Mouse (Mus musculus): ENCODE measurements around the gene Pou5f1. TPM values are rescaled to one million over a fixed set of nuclear protein-coding genes. Genes with fewer than 3 reads are reported as not detected.
"Not testable (repeated sequence)": the region's sequence is repeated elsewhere in the genome, so short reads cannot be mapped to it uniquely, and the experiment has no call there.

Gene Pou5f1
- polyA plus RNA-seq (2014; fragmentation: Nextera tagmentation; extraction: Ambion mirVana), result not detected in 2 replicates

- Histone ChIP-seq H3K4me1 (replicated peaks; ENCODE audit: control insufficient read depth, insufficient read depth, low read length) (no peaks in the 10 kb centered on the region), H3K36me3 (ENCODE audit: control insufficient read depth, insufficient read depth, low read length) (no peaks in the 10 kb centered on the region), H3K27ac (ENCODE audit: low read depth, low read length) (no peak within 1 kb of the TSS), H3K4me2 (replicated peaks; ENCODE audit: low read depth, low read length) (no peak within 1 kb of the TSS), H3K4me3 (ENCODE audit: low read depth, low read length) (no peak within 1 kb of the TSS), H3K9me3 (ENCODE audit: control insufficient read depth, low read length) (no peaks in the 10 kb centered on the region), H3K27me3 (ENCODE audit: control insufficient read depth, insufficient read depth, low read length) (peaks cover 32% of the 10 kb centered on the region), H3K9ac (ENCODE audit: low read depth, low read length) (no peak within 1 kb of the TSS)
- 22% methylated on average over 13 of the region's 13 CpGs for WGBS
- DNase-seq (ENCODE audit: low spot score) (no peak), ATAC-seq (ENCODE audit: low FRiP score) (no peak)
Observed at GRCm38 (mm10) chr17:35505776-35506175, at the start of gene Pou5f1. Gene Pou5f1 (plus strand): TSS chr17:35506018.

GRCm38 (mm10) chr17:35458247-35458646 lies 47.6 kb upstream of the Pou5f1 start:
- H3K36me3 ChIP-seq (ENCODE audit: control insufficient read depth, insufficient read depth, low read length); H3K9ac ChIP-seq (ENCODE audit: low read depth, low read length); H3K27me3 ChIP-seq (ENCODE audit: control insufficient read depth, insufficient read depth, low read length); ATAC-seq (ENCODE audit: low FRiP score); DNase-seq (ENCODE audit: low spot score); H3K27ac ChIP-seq (ENCODE audit: low read depth, low read length); H3K4me3 ChIP-seq (ENCODE audit: low read depth, low read length); H3K9me3 ChIP-seq (ENCODE audit: control insufficient read depth, low read length); H3K4me2 ChIP-seq (replicated peaks; ENCODE audit: low read depth, low read length); H3K4me1 ChIP-seq (replicated peaks; ENCODE audit: control insufficient read depth, insufficient read depth, low read length): not testable (repeated sequence)
- WGBS, result no CpG with 5 or more reads among the region's 1 CpGs

GRCm38 (mm10) chr17:35460513-35461341 lies 45.1 kb upstream of the Pou5f1 start:
- no CpG with 5 or more reads among the region's 9 CpGs for WGBS
- H3K4me3 ChIP-seq (ENCODE audit: low read depth, low read length); H3K9ac ChIP-seq (ENCODE audit: low read depth, low read length); ATAC-seq (ENCODE audit: low FRiP score); DNase-seq (ENCODE audit: low spot score); H3K27ac ChIP-seq (ENCODE audit: low read depth, low read length); H3K4me1 ChIP-seq (replicated peaks; ENCODE audit: control insufficient read depth, insufficient read depth, low read length); H3K9me3 ChIP-seq (ENCODE audit: control insufficient read depth, low read length); H3K4me2 ChIP-seq (replicated peaks; ENCODE audit: low read depth, low read length); H3K27me3 ChIP-seq (ENCODE audit: control insufficient read depth, insufficient read depth, low read length); H3K36me3 ChIP-seq (ENCODE audit: control insufficient read depth, insufficient read depth, low read length): not testable (repeated sequence)

GRCm38 (mm10) chr17:35465651-35466050 lies 40.2 kb upstream of the Pou5f1 start:
- peaks cover 18% of the 10 kb centered on the region for H3K27me3 ChIP-seq (ENCODE audit: control insufficient read depth, insufficient read depth, low read length)
- H3K4me2 ChIP-seq (replicated peaks; ENCODE audit: low read depth, low read length); ATAC-seq (ENCODE audit: low FRiP score); H3K27ac ChIP-seq (ENCODE audit: low read depth, low read length); H3K9ac ChIP-seq (ENCODE audit: low read depth, low read length); H3K9me3 ChIP-seq (ENCODE audit: control insufficient read depth, low read length); H3K36me3 ChIP-seq (ENCODE audit: control insufficient read depth, insufficient read depth, low read length); H3K4me1 ChIP-seq (replicated peaks; ENCODE audit: control insufficient read depth, insufficient read depth, low read length); H3K4me3 ChIP-seq (ENCODE audit: low read depth, low read length): not testable (repeated sequence)
- peak; percentile 77 for DNase-seq (ENCODE audit: low spot score)
- WGBS, result 10% methylated on average over 8 of the region's 8 CpGs

- 68% methylated on average over 3 of the region's 3 CpGs for WGBS
- peaks cover 21% of the 10 kb centered on the region for H3K27me3 ChIP-seq (ENCODE audit: control insufficient read depth, insufficient read depth, low read length)
- not testable (repeated sequence) for H3K4me1 ChIP-seq (replicated peaks; ENCODE audit: control insufficient read depth, insufficient read depth, low read length); H3K9me3 ChIP-seq (ENCODE audit: control insufficient read depth, low read length); ATAC-seq (ENCODE audit: low FRiP score); DNase-seq (ENCODE audit: low spot score); H3K9ac ChIP-seq (ENCODE audit: low read depth, low read length); H3K4me2 ChIP-seq (replicated peaks; ENCODE audit: low read depth, low read length); H3K4me3 ChIP-seq (ENCODE audit: low read depth, low read length); H3K27ac ChIP-seq (ENCODE audit: low read depth, low read length); H3K36me3 ChIP-seq (ENCODE audit: control insufficient read depth, insufficient read depth, low read length)
Observed at GRCm38 (mm10) chr17:35468936-35469335, 36.9 kb upstream of the Pou5f1 start.

GRCm38 (mm10) chr17:35469842-35470751 lies 35.7 kb upstream of the Pou5f1 start, which contains the start of gene H2-Q10:
Gene H2-Q10 (plus strand): TSS chr17:35470089.
- 0 out of 2 replicates have a peak, but pooled peaks cover 5% of the 10 kb centered on the region for H3K4me1 ChIP-seq (replicated peaks; ENCODE audit: control insufficient read depth, insufficient read depth, low read length)
- 2% methylated on average over 77 of the region's 80 CpGs for WGBS
- H3K9ac ChIP-seq (ENCODE audit: low read depth, low read length), result peak within 1 kb of the TSS; percentile 31; the same call in 1 of the 2 replicates
- no peaks in the 10 kb centered on the region for H3K9me3 ChIP-seq (ENCODE audit: control insufficient read depth, low read length)
- DNase-seq (ENCODE audit: low spot score) (peak; percentile 53), ATAC-seq (ENCODE audit: low FRiP score) (no peak)
- peak within 1 kb of the TSS; percentile 71 for H3K4me2 ChIP-seq (replicated peaks; ENCODE audit: low read depth, low read length)
- peaks cover 21% of the 10 kb centered on the region for H3K27me3 ChIP-seq (ENCODE audit: control insufficient read depth, insufficient read depth, low read length)
- no peaks in the 10 kb centered on the region for H3K36me3 ChIP-seq (ENCODE audit: control insufficient read depth, insufficient read depth, low read length)
- peak within 1 kb of the TSS; percentile 36 for H3K4me3 ChIP-seq (ENCODE audit: low read depth, low read length)
- no peak within 1 kb of the TSS for H3K27ac ChIP-seq (ENCODE audit: low read depth, low read length)

- no peaks in the 10 kb centered on the region for H3K27me3 ChIP-seq (ENCODE audit: control insufficient read depth, insufficient read depth, low read length)
- H3K9ac ChIP-seq (ENCODE audit: low read depth, low read length), result no peak overlapping the region
- H3K36me3 ChIP-seq (ENCODE audit: control insufficient read depth, insufficient read depth, low read length), result no peaks in the 10 kb centered on the region
- 4% methylated on average over 9 of the region's 9 CpGs for WGBS
- ATAC-seq (ENCODE audit: low FRiP score) (no peak), DNase-seq (ENCODE audit: low spot score) (peak; percentile 80)
- no peaks in the 10 kb centered on the region for H3K4me1 ChIP-seq (replicated peaks; ENCODE audit: control insufficient read depth, insufficient read depth, low read length)
- no peaks in the 10 kb centered on the region for H3K9me3 ChIP-seq (ENCODE audit: control insufficient read depth, low read length)
- H3K27ac ChIP-seq (ENCODE audit: low read depth, low read length), result no peak overlapping the region
- H3K4me2 ChIP-seq (replicated peaks; ENCODE audit: low read depth, low read length), result no peak overlapping the region
- H3K4me3 ChIP-seq (ENCODE audit: low read depth, low read length), result no peak overlapping the region
Observed at GRCm38 (mm10) chr17:35484066-35484465, 21.8 kb upstream of the Pou5f1 start.

- Histone ChIP-seq H3K4me1 (replicated peaks; ENCODE audit: control insufficient read depth, insufficient read depth, low read length) (no peaks in the 10 kb centered on the region), H3K4me3 (ENCODE audit: low read depth, low read length) (no peak overlapping the region), H3K4me2 (replicated peaks; ENCODE audit: low read depth, low read length) (no peak overlapping the region), H3K9me3 (ENCODE audit: control insufficient read depth, low read length) (no peaks in the 10 kb centered on the region), H3K27me3 (ENCODE audit: control insufficient read depth, insufficient read depth, low read length) (no peaks in the 10 kb centered on the region), H3K27ac (ENCODE audit: low read depth, low read length) (no peak overlapping the region), H3K36me3 (ENCODE audit: control insufficient read depth, insufficient read depth, low read length) (no peaks in the 10 kb centered on the region), H3K9ac (ENCODE audit: low read depth, low read length) (no peak overlapping the region)
- 23% methylated on average over 4 of the region's 4 CpGs for WGBS
- ATAC-seq (ENCODE audit: low FRiP score) (no peak), DNase-seq (ENCODE audit: low spot score) (no peak)
Observed at GRCm38 (mm10) chr17:35485702-35486101, 20.1 kb upstream of the Pou5f1 start.

Measured in hindbrain, embryonic 11.5 days (tissue).